Mouse (Mus musculus) kidney, embryonic 14.5 days (tissue): Measurements from ENCODE around the gene Atrip. TPM values are rescaled to one million over a fixed set of nuclear protein-coding genes. Genes with fewer than 3 reads are reported as not detected.

ENCODE experiments used
- ATAC-seq: fragments of 200-750 bp; cut with Nextera tagmentation; 2 replicates; pipeline ENCODE4 v1.8.0; 2017; ENCODE audit warnings: moderate number of reproducible peaks, mild to moderate bottlenecking, moderate TSS enrichment, moderate library complexity; ENCODE audit not compliant: low FRiP score, low TSS enrichment
- H3K27ac ChIP-seq: fragments of 300-500 bp; sonication (generic); 2 replicates; pipeline ENCODE4 v1.5.1; 2014; ENCODE audit warnings: low read depth, mild to moderate bottlenecking, low read length, moderate library complexity, mixed read lengths
- H3K27me3 ChIP-seq: fragments of 300-500 bp; sonication (generic); 2 replicates; pipeline ENCODE4 v1.6.1; 2014; ENCODE audit warnings: mild to moderate bottlenecking, low read length; ENCODE audit not compliant: control insufficient read depth, insufficient read depth
- H3K36me3 ChIP-seq: fragments of 300-500 bp; sonication (generic); 2 replicates; pipeline ENCODE4 v1.6.1; 2014; ENCODE audit warnings: low read length, mixed read lengths; ENCODE audit not compliant: control insufficient read depth, insufficient read depth
- H3K4me1 ChIP-seq: fragments of 300-500 bp; sonication (generic); 2 replicates; pipeline ENCODE4 v1.6.1; 2014; ENCODE audit warnings: low read length, mixed read lengths; ENCODE audit not compliant: control insufficient read depth, insufficient read depth
- H3K4me2 ChIP-seq: fragments of 300-500 bp; sonication (generic); replicated peaks from 2 replicates; pipeline ENCODE4 v1.6.1; 2014; ENCODE audit warnings: low read depth, mild to moderate bottlenecking, low read length
- H3K4me3 ChIP-seq: fragments of 300-500 bp; sonication (generic); 2 replicates; pipeline ENCODE4 v1.5.1; 2014; ENCODE audit warnings: mild to moderate bottlenecking, low read length
- H3K9ac ChIP-seq: fragments of 300-500 bp; sonication (generic); 2 replicates; pipeline ENCODE4 v1.6.1; 2014; ENCODE audit warnings: low read depth, mild to moderate bottlenecking, low read length, moderate library complexity
- H3K9me3 ChIP-seq: fragments of 300-500 bp; sonication (generic); 2 replicates; pipeline ENCODE4 v1.6.1; 2016; ENCODE audit warnings: low read length; ENCODE audit not compliant: control insufficient read depth
- WGBS: fragments of 180-500 bp; shearing (Covaris S2); extraction: QIAGEN DNeasy Blood & Tissue Kit; methylation state at CpG from one replicate; pipeline ENCODE4 v1.1.7; 2014; 5-methylcytosine and 5-hydroxymethylcytosine counted together
- polyA plus RNA-seq: library from polyadenylated mRNA; unstranded; fragments of >200 nt; fragmentation: Nextera tagmentation; extraction: Ambion mirVana; gene quantifications from 2 replicates; pipeline ENCODE4 v1.2.1, GENCODE M21; 2014

The Atrip gene
- polyA plus RNA-seq, 1 experiment from 2014 or later: 30.7 TPM

DNA sequence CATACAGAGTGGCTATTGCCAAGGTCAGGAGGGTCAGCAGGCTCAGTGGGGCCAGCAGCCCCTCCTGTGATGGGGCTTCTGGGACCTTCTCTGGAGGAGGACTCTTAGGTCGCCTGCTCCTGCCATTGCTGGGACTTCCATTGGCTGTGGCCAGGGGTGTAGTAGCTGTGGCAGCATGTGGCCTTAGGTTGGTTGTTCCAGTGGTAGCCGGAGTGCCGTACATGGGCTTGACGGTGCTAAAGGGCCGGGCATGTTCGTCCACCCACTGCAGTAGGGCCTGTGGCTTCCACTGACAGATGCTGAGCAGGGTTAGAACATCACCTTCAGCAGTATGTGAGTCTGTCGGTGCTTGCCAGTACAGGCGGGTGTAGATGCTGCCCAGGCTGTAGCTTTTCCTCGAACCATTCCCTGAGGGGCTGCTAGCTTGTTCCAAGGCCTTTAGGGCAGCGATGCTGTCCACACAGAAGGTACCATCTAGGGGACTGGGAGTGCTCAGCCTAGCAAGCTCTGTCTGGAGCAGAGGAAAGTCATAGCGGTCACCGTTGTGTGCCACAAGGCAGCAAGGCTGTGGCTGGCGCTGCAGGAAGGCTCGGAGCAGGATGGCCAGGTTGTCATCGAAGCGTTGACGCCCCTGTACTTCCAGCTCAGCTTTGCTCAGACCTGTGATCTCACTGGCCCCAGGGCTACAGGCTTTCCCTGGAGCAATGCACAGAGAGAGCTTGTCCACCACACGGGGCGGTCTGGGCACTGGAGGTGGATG lies 15.7 kb downstream of the Atrip start:
- Histone ChIP-seq H3K4me3 (no peak overlapping the region; the same call in 1 of the 2 replicates), H3K9ac (peak overlapping the region; percentile 62; the same call in 1 of the 2 replicates), H3K27ac (peak overlapping the region; percentile 90; the same call in 1 of the 2 replicates), H3K27me3 (no peaks in the 10 kb centered on the region), H3K4me2 (no peak overlapping the region), H3K9me3 (no peaks in the 10 kb centered on the region), H3K4me1 (peaks cover 16% of the 10 kb centered on the region; the same call in 1 of the 2 replicates), H3K36me3 (peaks cover 49% of the 10 kb centered on the region)
- 97% methylated on average over 19 of the region's 19 CpGs for WGBS
- no peak for ATAC-seq

DNA sequence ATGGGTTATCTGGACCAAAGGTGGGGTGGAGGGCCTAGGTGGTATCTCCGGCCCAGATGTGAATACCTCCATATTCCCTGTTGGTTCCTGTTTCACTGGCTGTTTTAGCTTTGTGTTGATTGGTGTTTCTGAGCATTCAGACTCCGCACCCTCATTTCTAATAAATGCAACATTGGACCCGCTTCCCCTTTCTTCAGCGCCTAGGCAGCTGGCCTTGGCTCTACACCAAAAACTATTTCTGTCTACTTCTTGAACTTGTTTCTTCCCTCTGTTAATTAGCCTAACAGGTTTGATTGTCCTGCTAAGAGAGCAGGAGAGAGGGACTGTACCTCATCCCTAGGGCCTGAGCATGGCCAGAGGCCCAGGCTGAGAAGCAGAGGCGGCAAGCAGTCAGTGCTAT lies 16.4 kb downstream of the Atrip start:
- Histone ChIP-seq H3K36me3 (peaks cover 43% of the 10 kb centered on the region), H3K27me3 (no peaks in the 10 kb centered on the region), H3K9ac (no peak overlapping the region), H3K4me1 (peaks cover 16% of the 10 kb centered on the region; the same call in 1 of the 2 replicates), H3K27ac (no peak overlapping the region), H3K4me2 (no peak overlapping the region), H3K9me3 (no peaks in the 10 kb centered on the region), H3K4me3 (no peak overlapping the region)
- ATAC-seq: no peak
- WGBS: 96% methylated on average over 5 of the region's 5 CpGs

DNA sequence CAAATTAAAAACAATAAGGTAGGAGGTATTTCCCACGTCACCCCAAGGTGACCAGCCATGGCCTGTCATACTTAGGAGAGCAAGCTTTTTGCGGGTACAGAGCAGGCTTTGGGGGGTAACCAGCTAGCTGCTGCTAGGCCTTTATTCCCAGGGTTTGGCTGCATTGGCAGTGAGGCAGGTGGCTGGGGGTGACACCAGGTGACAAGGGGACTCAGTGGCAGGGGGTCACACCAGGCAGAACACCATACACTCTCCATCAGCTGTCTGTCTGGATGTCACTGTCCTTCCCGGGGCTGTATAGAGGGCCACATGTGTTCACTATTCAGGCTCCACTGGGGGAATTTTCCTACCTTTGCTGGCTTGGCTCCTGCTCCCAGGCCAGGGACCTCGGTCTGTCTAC lies 17.0 kb downstream of the Atrip start:
- Histone ChIP-seq H3K4me3 (no peak overlapping the region), H3K9me3 (no peaks in the 10 kb centered on the region), H3K27me3 (no peaks in the 10 kb centered on the region), H3K4me1 (peaks cover 16% of the 10 kb centered on the region; the same call in 1 of the 2 replicates), H3K9ac (no peak overlapping the region), H3K27ac (no peak overlapping the region), H3K36me3 (peaks cover 38% of the 10 kb centered on the region), H3K4me2 (no peak overlapping the region)
- ATAC-seq: no peak
- 87% methylated on average over 4 of the region's 4 CpGs for WGBS

DNA sequence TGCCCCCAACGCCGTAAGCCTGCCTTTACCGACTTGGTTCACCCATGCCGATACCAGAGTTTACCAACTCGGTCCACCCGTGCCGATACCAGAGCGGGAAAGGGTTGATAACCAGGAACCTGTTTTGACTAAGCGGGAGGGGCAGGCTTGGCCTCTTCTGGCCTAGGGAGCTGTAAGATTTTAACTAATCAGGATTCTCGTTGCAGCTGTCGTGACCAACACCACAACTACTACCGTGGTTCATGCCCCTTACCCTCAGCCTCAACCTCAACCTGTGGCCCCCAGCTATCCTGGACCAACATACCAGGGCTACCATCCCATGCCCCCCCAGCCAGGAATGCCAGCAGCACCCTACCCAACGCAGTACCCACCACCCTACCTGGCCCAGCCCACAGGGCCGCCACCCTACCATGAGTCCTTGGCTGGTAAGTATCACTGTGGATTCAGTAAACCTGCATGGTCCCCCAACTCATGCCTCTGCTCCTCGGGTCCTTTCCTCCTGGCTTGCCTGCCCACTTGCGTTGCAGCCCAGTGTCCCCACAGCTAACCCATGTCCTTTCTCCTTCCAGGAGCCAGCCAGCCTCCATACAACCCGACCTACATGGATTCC lies 17.7 kb downstream of the Atrip start:
- Histone ChIP-seq H3K4me1 (peaks cover 16% of the 10 kb centered on the region; the same call in 1 of the 2 replicates), H3K9me3 (no peaks in the 10 kb centered on the region), H3K27me3 (no peaks in the 10 kb centered on the region), H3K4me3 (no peak overlapping the region), H3K9ac (no peak overlapping the region), H3K36me3 (peaks cover 38% of the 10 kb centered on the region), H3K27ac (no peak overlapping the region), H3K4me2 (no peak overlapping the region)
- no peak for ATAC-seq
- WGBS: 94% methylated on average over 17 of the region's 17 CpGs

DNA sequence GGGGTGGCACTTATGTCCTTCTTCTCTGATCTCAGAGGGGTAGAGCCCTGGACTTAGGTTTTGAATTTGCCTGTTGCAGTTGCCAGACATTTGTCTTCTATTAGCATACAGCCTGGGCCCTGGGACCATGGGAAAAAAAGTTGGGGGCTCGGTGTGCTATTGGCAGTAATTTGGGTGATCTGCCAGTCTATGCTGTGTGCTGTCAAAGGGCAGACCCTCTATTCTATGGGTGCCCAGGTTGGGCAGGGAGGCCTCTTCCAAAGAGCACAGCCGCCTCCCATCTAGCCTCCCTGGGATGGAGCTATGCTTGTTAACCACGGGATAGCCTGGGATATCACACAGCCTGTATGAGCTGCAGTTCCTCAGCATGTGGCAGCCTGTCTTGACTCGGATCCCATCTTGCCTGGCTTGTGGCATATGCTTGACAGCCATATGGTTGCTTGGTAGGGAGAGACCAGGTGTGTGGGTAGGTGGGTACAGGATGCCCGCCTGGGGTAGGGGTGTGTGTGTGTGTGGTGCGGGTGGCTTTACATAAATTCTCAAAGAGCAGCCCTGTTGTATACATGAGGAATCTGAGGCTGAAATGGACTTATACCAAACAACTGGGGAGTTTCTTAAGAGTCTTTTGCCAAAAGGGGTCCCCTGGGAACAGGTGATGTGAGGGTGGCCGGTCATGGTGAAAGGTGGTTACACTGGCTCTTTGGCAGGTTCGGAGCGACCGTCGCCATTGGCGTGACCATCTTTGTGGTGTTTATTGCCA lies 18.5 kb downstream of the Atrip start:
- Histone ChIP-seq H3K36me3 (peaks cover 33% of the 10 kb centered on the region), H3K27ac (peak overlapping the region; percentile 61), H3K4me1 (peaks cover 16% of the 10 kb centered on the region; the same call in 1 of the 2 replicates), H3K9ac (peak overlapping the region; percentile 45; the same call in 1 of the 2 replicates), H3K4me2 (peak overlapping the region; percentile 49), H3K27me3 (no peaks in the 10 kb centered on the region), H3K4me3 (peak overlapping the region; percentile 26), H3K9me3 (no peaks in the 10 kb centered on the region)
- no peak for ATAC-seq
- 95% methylated on average over 12 of the region's 12 CpGs for WGBS

DNA sequence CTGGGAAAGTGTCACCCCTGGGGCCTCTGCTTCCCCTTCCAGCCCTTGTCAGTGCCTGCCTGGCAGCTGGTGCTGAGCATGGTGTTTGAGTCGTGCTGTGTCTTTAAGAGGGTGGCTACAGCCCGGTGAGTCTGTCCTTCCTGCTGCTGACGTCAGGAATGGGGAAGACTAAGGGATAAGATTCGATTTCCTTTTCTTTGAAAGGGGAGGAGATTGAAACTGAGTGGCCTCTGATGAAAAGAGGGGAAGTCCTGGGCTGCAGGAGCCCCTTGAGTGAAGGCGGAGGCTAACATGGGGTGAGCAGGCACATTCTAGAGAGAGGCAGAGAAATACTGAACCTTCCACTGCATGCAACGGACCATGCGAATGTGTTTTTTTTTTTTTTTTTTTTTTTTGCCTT lies 19.2 kb downstream of the Atrip start:
- H3K27me3 ChIP-seq: no peaks in the 10 kb centered on the region
- peak; percentile 79 for ATAC-seq
- no peaks in the 10 kb centered on the region for H3K9me3 ChIP-seq
- peak overlapping the region; percentile 49 for H3K4me2 ChIP-seq
- peak overlapping the region; percentile 62 for H3K27ac ChIP-seq
- peak overlapping the region; percentile 45; the same call in 1 of the 2 replicates for H3K9ac ChIP-seq
- peaks cover 27% of the 10 kb centered on the region for H3K36me3 ChIP-seq
- peaks cover 16% of the 10 kb centered on the region; the same call in 1 of the 2 replicates for H3K4me1 ChIP-seq
- 0% methylated on average over 7 of the region's 7 CpGs for WGBS
- H3K4me3 ChIP-seq: peak overlapping the region; percentile 26

DNA sequence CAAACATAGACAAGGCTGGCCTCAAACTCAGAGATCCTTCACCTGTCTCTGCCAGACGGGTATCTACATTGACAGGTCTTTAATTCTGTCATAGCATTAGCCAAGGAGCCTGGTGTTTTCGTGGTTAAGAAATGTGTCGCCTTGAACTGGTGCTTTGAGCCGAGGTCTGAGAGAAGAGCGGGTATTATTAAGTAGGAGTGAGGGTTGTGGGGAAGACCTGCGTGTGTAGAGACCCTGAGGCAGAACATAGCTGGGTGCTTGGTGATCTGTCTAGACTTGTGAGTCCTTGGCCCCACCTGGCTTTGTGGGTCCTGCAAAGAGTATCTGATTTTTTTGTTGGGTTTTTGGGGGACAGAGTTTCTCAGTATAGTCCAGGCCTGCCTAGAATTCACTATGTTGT lies 20.1 kb downstream of the Atrip start:
- Histone ChIP-seq H3K4me3 (no peak overlapping the region), H3K27ac (no peak overlapping the region), H3K4me2 (no peak overlapping the region), H3K9me3 (no peaks in the 10 kb centered on the region), H3K27me3 (no peaks in the 10 kb centered on the region), H3K4me1 (peaks cover 13% of the 10 kb centered on the region; the same call in 1 of the 2 replicates), H3K36me3 (peaks cover 30% of the 10 kb centered on the region), H3K9ac (no peak overlapping the region)
- WGBS: 79% methylated on average over 6 of the region's 6 CpGs
- ATAC-seq: no peak

DNA sequence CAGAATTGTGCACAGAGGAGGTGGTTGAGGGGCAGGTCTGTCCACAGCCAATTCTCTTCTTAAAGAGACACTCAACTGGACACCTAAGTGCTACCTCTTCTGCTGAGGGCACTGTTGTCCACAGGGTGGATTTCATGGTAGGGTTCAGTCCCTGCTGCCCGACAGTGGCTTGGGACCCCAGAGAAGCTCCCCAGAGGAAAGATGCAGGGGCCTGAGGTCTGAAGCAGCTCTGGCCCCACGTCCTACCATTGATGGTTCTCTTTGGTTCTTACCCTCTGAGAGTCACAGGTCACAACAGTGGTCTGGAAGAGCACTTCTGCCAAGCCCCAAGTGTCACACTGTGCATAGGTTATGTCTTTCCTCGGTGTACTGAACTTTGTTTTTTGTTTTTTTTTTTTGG lies 20.6 kb downstream of the Atrip start:
- H3K27me3 ChIP-seq: no peaks in the 10 kb centered on the region
- H3K4me3 ChIP-seq: no peak overlapping the region
- H3K27ac ChIP-seq: no peak overlapping the region
- peaks cover 28% of the 10 kb centered on the region for H3K36me3 ChIP-seq
- ATAC-seq: no peak
- 88% methylated on average over 3 of the region's 3 CpGs for WGBS
- peaks cover 11% of the 10 kb centered on the region; the same call in 1 of the 2 replicates for H3K4me1 ChIP-seq
- H3K9ac ChIP-seq: no peak overlapping the region
- H3K9me3 ChIP-seq: no peaks in the 10 kb centered on the region
- H3K4me2 ChIP-seq: no peak overlapping the region
